Mouse (Mus musculus) CH12.LX (cell line): ENCODE data around the gene Ccl27a.

Experiments used
- EP300 ChIP-seq: IDR thresholded peaks from 2 replicates; pipeline ENCODE4 v1.6.1; 2011; ENCODE audit warnings: low read length, improper control_type of control experiment
- JUN ChIP-seq: IDR thresholded peaks from 2 replicates; pipeline ENCODE4 v1.6.1; 2011; ENCODE audit warnings: low read depth, mild to moderate bottlenecking, low read length, improper control_type of control experiment, moderate library complexity; ENCODE audit not compliant: insufficient read depth
- MEF2A ChIP-seq: IDR thresholded peaks from 2 replicates; pipeline ENCODE4 v1.6.1; 2014; ENCODE audit warnings: low read depth, mild to moderate bottlenecking, inconsistent platforms, low read length, improper control_type of control experiment, borderline replicate concordance

DNA sequence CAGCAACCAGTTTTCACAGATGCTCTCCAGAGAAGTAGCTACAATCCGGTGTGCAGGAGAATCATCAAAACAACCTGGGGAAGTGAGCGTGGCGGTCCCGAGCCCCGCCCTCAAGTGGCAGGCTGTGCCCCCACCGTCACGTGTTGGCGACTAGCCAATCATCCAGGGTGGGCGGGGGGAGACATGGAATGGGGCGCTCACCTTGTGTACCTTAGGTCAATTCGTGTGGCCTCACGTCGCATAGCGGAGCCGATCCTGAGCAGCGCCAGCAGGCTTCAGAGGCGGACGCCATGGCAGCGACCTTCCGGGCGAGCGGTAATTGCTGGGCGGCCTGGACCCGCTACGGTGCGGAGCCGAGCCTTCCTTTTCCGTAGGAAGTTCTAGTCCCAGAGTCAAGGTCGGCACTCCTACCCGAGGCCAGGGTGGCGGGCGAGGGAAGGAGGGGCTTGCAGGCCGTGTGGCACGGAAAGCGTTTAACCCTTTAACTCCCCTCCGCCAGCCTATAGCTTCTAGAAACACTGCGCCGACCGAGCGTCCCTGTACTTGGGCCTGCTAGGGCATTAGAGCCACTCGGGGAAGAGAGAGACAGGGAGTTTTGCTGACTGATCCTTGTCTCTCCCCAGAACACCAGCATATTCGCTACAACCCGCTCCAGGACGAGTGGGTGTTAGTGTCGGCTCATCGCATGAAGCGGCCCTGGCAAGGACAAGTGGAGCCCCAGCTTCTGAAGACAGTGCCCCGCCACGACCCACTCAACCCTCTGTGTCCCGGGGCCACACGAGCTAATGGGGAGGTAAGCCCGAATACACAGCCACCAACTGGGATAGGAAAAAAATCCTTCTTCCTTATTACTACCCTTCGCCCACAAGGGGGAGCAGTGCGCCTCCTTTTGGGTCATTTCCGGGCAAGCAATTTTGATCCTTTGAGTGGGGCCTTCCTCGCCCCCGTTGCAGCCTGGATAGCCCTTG lies 18.4 kb downstream of the Ccl27a start, which contains the start of gene Sigmar1:
- TF ChIP-seq MEF2A (peak; percentile 73), JUN (no peak), EP300 (no peak)
